Mouse (Mus musculus): ENCODE data around the gene Adcy2.

GRCm38 (mm10) chr13:68906667-68907066, 92.7 kb downstream of the Adcy2 start:
- TF ChIP-seq NELFE (IDR thresholded peaks at IDR 0.05; ENCODE audit: low read depth, low read length) (no peak), MAZ (IDR thresholded peaks at IDR 0.05; ENCODE audit: low read depth, low read length) (no peak)

All from MEL (cell line).